Mouse (Mus musculus): ENCODE measurements around the gene Bak1. TPM values are rescaled to one million over a fixed set of nuclear protein-coding genes. Genes with fewer than 3 reads are reported as not detected.
"Not testable (repeated sequence)": the region's sequence is repeated elsewhere in the genome, so short reads cannot be mapped to it uniquely, and the experiment has no call there.

The Bak1 gene
- polyA plus RNA-seq, 1 experiment, result not detected

- peaks cover 15% of the 10 kb centered on the region for H3K4me1 ChIP-seq (ENCODE audit: control insufficient read depth, insufficient read depth, low read length)
- WGBS, result 60% methylated on average over 14 of the region's 14 CpGs
- H3K27ac ChIP-seq (ENCODE audit: insufficient read depth, low read depth, low read length), result no peak overlapping the region
- no peak for TF ChIP-seq POLR2A (IDR thresholded peaks at IDR 0.05; ENCODE audit: insufficient read depth, low read depth, low read length)
- TF ChIP-seq CTCF (IDR thresholded peaks at IDR 0.05; ENCODE audit: insufficient read depth, low read depth, low read length), result no peak
- no peak overlapping the region for H3K4me3 ChIP-seq (ENCODE audit: insufficient read depth, low read depth, low read length)
These were observed 34.4 kb downstream of the Bak1 start for GRCm38 (mm10) chr17:26994410-26994809.

- Histone ChIP-seq H3K4me3 (ENCODE audit: insufficient read depth, low read depth, low read length) (no peak overlapping the region), H3K4me1 (ENCODE audit: control insufficient read depth, insufficient read depth, low read length) (peaks cover 6% of the 10 kb centered on the region), H3K27ac (ENCODE audit: insufficient read depth, low read depth, low read length) (no peak overlapping the region)
- TF ChIP-seq POLR2A (IDR thresholded peaks at IDR 0.05; ENCODE audit: insufficient read depth, low read depth, low read length) (no peak), CTCF (IDR thresholded peaks at IDR 0.05; ENCODE audit: insufficient read depth, low read depth, low read length) (no peak)
These were observed 38.3 kb downstream of the Bak1 start for GRCm38 (mm10) chr17:26990521-26990920.

- TF ChIP-seq POLR2A (IDR thresholded peaks at IDR 0.05; ENCODE audit: insufficient read depth, low read depth, low read length), result no peak
- no peak for TF ChIP-seq CTCF (IDR thresholded peaks at IDR 0.05; ENCODE audit: insufficient read depth, low read depth, low read length)
- no peak overlapping the region for H3K27ac ChIP-seq (ENCODE audit: insufficient read depth, low read depth, low read length)
- no peak overlapping the region for H3K4me3 ChIP-seq (ENCODE audit: insufficient read depth, low read depth, low read length)
- 87% methylated on average over 10 of the region's 10 CpGs for WGBS
- H3K4me1 ChIP-seq (ENCODE audit: control insufficient read depth, insufficient read depth, low read length), result peaks cover 2% of the 10 kb centered on the region
These were observed 43.2 kb downstream of the Bak1 start for GRCm38 (mm10) chr17:26985503-26986179.

GRCm38 (mm10) chr17:26983382-26983781 is 45.4 kb downstream of the Bak1 start:
- Histone ChIP-seq H3K4me3 (ENCODE audit: insufficient read depth, low read depth, low read length) (no peak overlapping the region), H3K4me1 (ENCODE audit: control insufficient read depth, insufficient read depth, low read length) (peaks cover 9% of the 10 kb centered on the region), H3K27ac (ENCODE audit: insufficient read depth, low read depth, low read length) (no peak overlapping the region)
- WGBS, result 94% methylated on average over 4 of the region's 4 CpGs
- no peak for TF ChIP-seq CTCF (IDR thresholded peaks at IDR 0.05; ENCODE audit: insufficient read depth, low read depth, low read length)
- no peak for TF ChIP-seq POLR2A (IDR thresholded peaks at IDR 0.05; ENCODE audit: insufficient read depth, low read depth, low read length)

- TF ChIP-seq POLR2A (IDR thresholded peaks at IDR 0.05; ENCODE audit: insufficient read depth, low read depth, low read length) (no peak), CTCF (IDR thresholded peaks at IDR 0.05; ENCODE audit: insufficient read depth, low read depth, low read length) (no peak)
- H3K27ac ChIP-seq (ENCODE audit: insufficient read depth, low read depth, low read length), result peak overlapping the region; percentile 60
- 31% methylated on average over 2 of the region's 2 CpGs for WGBS
- H3K4me1 ChIP-seq (ENCODE audit: control insufficient read depth, insufficient read depth, low read length), result peaks cover 12% of the 10 kb centered on the region
- no peak overlapping the region for H3K4me3 ChIP-seq (ENCODE audit: insufficient read depth, low read depth, low read length)
These were observed 47.8 kb downstream of the Bak1 start for GRCm38 (mm10) chr17:26981050-26981449.

GRCm38 (mm10) chr17:26979426-26979825 is 49.4 kb downstream of the Bak1 start:
- Histone ChIP-seq H3K4me1 (ENCODE audit: control insufficient read depth, insufficient read depth, low read length) (peaks cover 18% of the 10 kb centered on the region), H3K27ac (ENCODE audit: insufficient read depth, low read depth, low read length) (no peak overlapping the region), H3K4me3 (ENCODE audit: insufficient read depth, low read depth, low read length) (no peak overlapping the region)
- TF ChIP-seq CTCF (IDR thresholded peaks at IDR 0.05; ENCODE audit: insufficient read depth, low read depth, low read length), result no peak
- no peak for TF ChIP-seq POLR2A (IDR thresholded peaks at IDR 0.05; ENCODE audit: insufficient read depth, low read depth, low read length)
- WGBS, result 76% methylated on average over 2 of the region's 2 CpGs

- 84% methylated on average over 6 of the region's 6 CpGs for WGBS
- H3K4me3 ChIP-seq (ENCODE audit: insufficient read depth, low read depth, low read length); H3K27ac ChIP-seq (ENCODE audit: insufficient read depth, low read depth, low read length): not testable (repeated sequence)
- peaks cover 26% of the 10 kb centered on the region for H3K4me1 ChIP-seq (ENCODE audit: control insufficient read depth, insufficient read depth, low read length)
These were observed 51.5 kb downstream of the Bak1 start for GRCm38 (mm10) chr17:26977354-26977753.

- H3K27ac ChIP-seq (ENCODE audit: insufficient read depth, low read depth, low read length), result no peak overlapping the region
- TF ChIP-seq POLR2A (IDR thresholded peaks at IDR 0.05; ENCODE audit: insufficient read depth, low read depth, low read length) (no peak), CTCF (IDR thresholded peaks at IDR 0.05; ENCODE audit: insufficient read depth, low read depth, low read length) (no peak)
- H3K4me1 ChIP-seq (ENCODE audit: control insufficient read depth, insufficient read depth, low read length), result peaks cover 32% of the 10 kb centered on the region
- H3K4me3 ChIP-seq (ENCODE audit: insufficient read depth, low read depth, low read length), result no peak overlapping the region
These were observed 53.4 kb downstream of the Bak1 start for GRCm38 (mm10) chr17:26975415-26975814.

GRCm38 (mm10) chr17:26974547-26974946 is 54.3 kb downstream of the Bak1 start:
- H3K4me3 ChIP-seq (ENCODE audit: insufficient read depth, low read depth, low read length), result no peak overlapping the region
- WGBS, result 91% methylated on average over 15 of the region's 15 CpGs
- H3K27ac ChIP-seq (ENCODE audit: insufficient read depth, low read depth, low read length), result no peak overlapping the region
- TF ChIP-seq POLR2A (IDR thresholded peaks at IDR 0.05; ENCODE audit: insufficient read depth, low read depth, low read length) (no peak), CTCF (IDR thresholded peaks at IDR 0.05; ENCODE audit: insufficient read depth, low read depth, low read length) (no peak)
- peaks cover 28% of the 10 kb centered on the region for H3K4me1 ChIP-seq (ENCODE audit: control insufficient read depth, insufficient read depth, low read length)
